In genomic region chr9:23378731-23379170, GRCm38 (mm10) we compare ENCODE assay signal across 9 mouse cellular contexts.
DNase-seq lines count a peak whose midpoint lies in the region; ATAC-seq and TF ChIP-seq lines count a peak whose summit lies in the region.
"Had no signal": no experiment of that assay in that cellular context is flagged by ENCODE, and none has a peak within 500 bp of the region (broad histone marks: within the 10 kb centered on the region; RNA-seq: fewer than 3 reads in every experiment).

No protein-coding gene starts in this region.

- H3K9me3 ChIP-seq in heart, embryonic 12.5 days (replicated peaks) = no peaks in the 10 kb centered on the region
- H3K9me3 ChIP-seq in forebrain, embryonic 12.5 days = no peaks in the 10 kb centered on the region
- no peaks in the 10 kb centered on the region for H3K9me3 ChIP-seq in midbrain, postnatal 0 days (ENCODE audit: low read length)
- H3K9me3 ChIP-seq: liver, embryonic 13.5 days had no signal

- no peaks in the 10 kb centered on the region for H3K79me2 ChIP-seq in heart, adult 2 months (replicated peaks; ENCODE audit: control insufficient read depth, insufficient read depth, low read length)

- H3K36me3 ChIP-seq in heart, embryonic 12.5 days = no peaks in the 10 kb centered on the region
- no peaks in the 10 kb centered on the region for H3K36me3 ChIP-seq in heart, adult 2 months (ENCODE audit: control insufficient read depth, insufficient read depth, low read length)
- no peaks in the 10 kb centered on the region for H3K36me3 ChIP-seq in forebrain, embryonic 12.5 days (replicated peaks)
- no peaks in the 10 kb centered on the region for H3K36me3 ChIP-seq in midbrain, postnatal 0 days (ENCODE audit: insufficient read depth, low read length)
- H3K36me3 ChIP-seq: liver, embryonic 13.5 days had no signal

- intact Hi-C loops in heart, adult 2 months (cut with DNase I) = no loop called here

- H3K9ac ChIP-seq in heart, embryonic 12.5 days = no peak overlapping the region
- no peak overlapping the region for H3K9ac ChIP-seq in heart, adult 2 months (ENCODE audit: low read depth, low read length)
- H3K9ac ChIP-seq in forebrain, embryonic 12.5 days = no peak overlapping the region
- no peak overlapping the region for H3K9ac ChIP-seq in midbrain, postnatal 0 days (replicated peaks; ENCODE audit: low read length, poor library complexity, severe bottlenecking)
- H3K9ac ChIP-seq: liver, embryonic 13.5 days had no signal

- DNase-seq in heart, adult 2 months = no peak
- DNase-seq in layer of hippocampus, adult 11-12 months (ENCODE audit: low spot score) = peak; percentile 28
- peak; percentile 88 for DNase-seq in midbrain, postnatal 0 days (ENCODE audit: low spot score)
- DNase-seq in T-cell, adult 2 months (ENCODE audit: low spot score) = no peak
- no peak for DNase-seq in thymus, postnatal 36 days
- DNase-seq: liver, embryonic 13.5 days had no signal

- H3K27ac ChIP-seq in heart, embryonic 12.5 days (ENCODE audit: poor library complexity, severe bottlenecking) = peak overlapping the region; percentile 15
- no peak overlapping the region for H3K27ac ChIP-seq in heart, adult 2 months
- H3K27ac ChIP-seq in bone marrow macrophage, adult 2 months (ENCODE audit: insufficient read depth, low read depth, low read length) = peak overlapping the region; percentile 77
- H3K27ac ChIP-seq in forebrain, embryonic 12.5 days = peak overlapping the region; percentile 95
- no peak overlapping the region for H3K27ac ChIP-seq in midbrain, postnatal 0 days (ENCODE audit: low read depth, low read length)
- H3K27ac ChIP-seq: liver, embryonic 13.5 days had no signal

- 44% methylated on average over 6 of the region's 6 CpGs for WGBS in heart, embryonic 12.5 days
- 51% methylated on average over 6 of the region's 6 CpGs for WGBS in heart, adult 2 months
- WGBS in forebrain, embryonic 12.5 days = 4% methylated on average over 6 of the region's 6 CpGs
- 7% methylated on average over 6 of the region's 6 CpGs for WGBS in midbrain, postnatal 0 days

- H3K4me1 ChIP-seq in heart, embryonic 12.5 days (replicated peaks) = peaks cover 17% of the 10 kb centered on the region
- H3K4me1 ChIP-seq in heart, adult 2 months (ENCODE audit: control insufficient read depth, insufficient read depth, low read length) = no peaks in the 10 kb centered on the region; the same call in 1 of the 2 replicates
- H3K4me1 ChIP-seq in bone marrow macrophage, adult 2 months (ENCODE audit: control insufficient read depth, insufficient read depth, low read length) = peaks cover 32% of the 10 kb centered on the region
- H3K4me1 ChIP-seq in forebrain, embryonic 12.5 days = peaks cover 56% of the 10 kb centered on the region
- no peaks in the 10 kb centered on the region for H3K4me1 ChIP-seq in midbrain, postnatal 0 days (ENCODE audit: insufficient read depth, low read length)
- H3K4me1 ChIP-seq: liver, embryonic 13.5 days had no signal

- no peak overlapping the region for H3K4me3 ChIP-seq in heart, embryonic 12.5 days
- H3K4me3 ChIP-seq in heart, adult 2 months = no peak overlapping the region
- H3K4me3 ChIP-seq in bone marrow macrophage, adult 2 months (ENCODE audit: insufficient read depth, low read length) = no peak overlapping the region
- H3K4me3 ChIP-seq in forebrain, embryonic 12.5 days (replicated peaks) = no peak overlapping the region
- H3K4me3 ChIP-seq in midbrain, postnatal 0 days (ENCODE audit: low read depth, low read length) = no peak overlapping the region
- H3K4me3 ChIP-seq: liver, embryonic 13.5 days had no signal

- peak; percentile 48; the same call in 1 of the 2 replicates for ATAC-seq in heart, embryonic 12.5 days (ENCODE audit: insufficient number of reproducible peaks, low FRiP score)
- ATAC-seq in forebrain, embryonic 12.5 days (ENCODE audit: low FRiP score) = peak; percentile 86
- ATAC-seq in midbrain, postnatal 0 days (ENCODE audit: low FRiP score) = peak; percentile 83

- no peak for TF ChIP-seq POLR2A in heart, adult 2 months (IDR thresholded peaks at IDR 0.05; ENCODE audit: insufficient read depth, low read depth, low read length)
- TF ChIP-seq POLR2A in bone marrow macrophage, adult 2 months (IDR thresholded peaks at IDR 0.05; ENCODE audit: borderline replicate concordance, low read depth, low read length) = no peak

- H3K4me2 ChIP-seq in heart, embryonic 12.5 days = no peak overlapping the region
- peak overlapping the region; percentile 15; the same call in 1 of the 2 replicates for H3K4me2 ChIP-seq in forebrain, embryonic 12.5 days
- no peak overlapping the region for H3K4me2 ChIP-seq in midbrain, postnatal 0 days (ENCODE audit: low read depth, low read length, poor library complexity, severe bottlenecking)
- H3K4me2 ChIP-seq: liver, embryonic 13.5 days had no signal

- TF ChIP-seq CTCF in heart, adult 2 months (IDR thresholded peaks at IDR 0.05) = no peak
- TF ChIP-seq CTCF in bone marrow macrophage, adult 2 months (IDR thresholded peaks at IDR 0.05; ENCODE audit: low read depth, low read length) = no peak
- no peak for TF ChIP-seq CTCF in midbrain, postnatal 0 days (IDR thresholded peaks at IDR 0.05)

- no peaks in the 10 kb centered on the region for H3K27me3 ChIP-seq in heart, embryonic 12.5 days (replicated peaks)
- no peaks in the 10 kb centered on the region for H3K27me3 ChIP-seq in heart, adult 2 months (ENCODE audit: control insufficient read depth, insufficient read depth, low read length)
- no peaks in the 10 kb centered on the region for H3K27me3 ChIP-seq in forebrain, embryonic 12.5 days
- H3K27me3 ChIP-seq in midbrain, postnatal 0 days (ENCODE audit: insufficient read depth, low read length) = no peaks in the 10 kb centered on the region
- H3K27me3 ChIP-seq: liver, embryonic 13.5 days had no signal

- no peak for TF ChIP-seq EP300 in heart, adult 2 months (IDR thresholded peaks at IDR 0.05; ENCODE audit: insufficient read depth, low read depth, low read length)

Comparison
In these comparisons a context has a peak if more than half of its experiments do, and no peak if none do; other contexts are left out.
1. H3K27ac ChIP-seq: peak in heart, embryonic 12.5 days (single experiment), bone marrow macrophage, adult 2 months (single experiment) and forebrain, embryonic 12.5 days (single experiment); none in heart, adult 2 months (single experiment) and midbrain, postnatal 0 days (single experiment).
2. DNase-seq: peak in layer of hippocampus, adult 11-12 months (single experiment) and midbrain, postnatal 0 days (single experiment); none in heart, adult 2 months (0 of 2), T-cell, adult 2 months (single experiment) and thymus, postnatal 36 days (0 of 2).
3. Peak in every context shown above with its lines, with median percentiles within 50 percentile points of each other: ATAC-seq.